Mouse (Mus musculus) cerebellum, adult 9-11 months (tissue): ENCODE measurements at regions not wholly inside any gene's neighbourhood (a gene's known extent, or its start where the extent isn't known, plus 50 kb on each side); places are given as distances from the start of the nearest gene placed in this dataset.
"Not testable (repeated sequence)": the region's sequence is repeated elsewhere in the genome, so short reads cannot be mapped to it uniquely, and the experiment has no call there.

Experiments
- DNase-seq: peaks from one replicate; pipeline ENCODE4 v3.0.0; 2022

DNA sequence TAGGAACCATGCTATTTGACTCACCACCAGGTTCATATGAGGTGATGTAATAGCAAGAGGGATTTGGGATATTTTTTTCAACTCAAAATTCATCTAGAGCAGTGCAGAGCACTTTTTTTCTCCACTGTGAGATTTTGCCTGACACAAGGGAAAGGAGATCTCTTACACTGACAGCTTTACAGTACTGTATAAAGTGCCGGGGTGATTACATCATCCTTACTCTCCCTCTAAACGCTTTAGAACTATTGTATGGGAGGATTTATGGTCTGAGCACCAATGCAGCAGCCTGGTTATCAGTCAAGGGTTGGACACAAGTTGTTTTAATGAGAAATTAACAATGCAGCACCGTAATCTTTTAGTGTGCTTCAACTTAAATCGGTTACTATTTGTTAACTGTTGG lies 196.5 kb downstream of the Bmp2 start:
- no peak for DNase-seq

DNA sequence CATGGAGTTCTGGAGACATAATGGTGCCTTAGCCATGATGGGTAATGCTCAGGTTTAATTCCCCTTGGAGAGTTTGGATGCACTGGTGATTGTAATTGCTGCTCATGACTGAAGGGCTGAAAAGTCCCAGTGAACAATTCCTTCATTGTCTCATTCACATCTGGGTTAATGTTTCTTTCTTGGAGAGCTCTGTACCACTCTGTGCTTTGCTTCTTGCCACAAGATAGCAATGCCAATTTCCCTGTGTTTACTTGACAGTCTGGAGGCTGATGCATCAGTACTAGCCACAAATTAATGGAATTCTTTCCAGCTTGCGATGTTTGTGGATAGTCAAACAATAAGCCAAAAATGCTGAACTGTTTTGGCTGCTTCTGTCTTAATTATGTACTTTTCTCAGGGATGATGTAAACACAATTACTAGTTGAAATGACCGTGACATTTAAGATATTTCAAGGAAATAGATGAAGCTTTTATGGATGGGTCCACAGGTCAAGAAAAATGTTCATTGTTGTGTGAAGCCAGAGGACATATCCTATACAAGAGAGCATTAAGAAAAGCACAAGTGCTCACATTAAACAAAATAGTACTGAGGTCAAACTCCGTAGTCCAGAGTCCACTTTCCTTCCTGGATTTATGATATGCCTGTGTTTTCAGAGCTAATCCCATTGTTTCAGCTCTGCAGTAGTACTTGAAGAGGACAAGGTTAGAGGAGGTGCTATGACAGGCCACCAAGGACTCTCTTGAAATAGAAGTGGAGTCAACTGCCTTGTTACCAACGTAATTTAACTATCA lies 198.1 kb downstream of the Bmp2 start:
- no peak for DNase-seq

DNA sequence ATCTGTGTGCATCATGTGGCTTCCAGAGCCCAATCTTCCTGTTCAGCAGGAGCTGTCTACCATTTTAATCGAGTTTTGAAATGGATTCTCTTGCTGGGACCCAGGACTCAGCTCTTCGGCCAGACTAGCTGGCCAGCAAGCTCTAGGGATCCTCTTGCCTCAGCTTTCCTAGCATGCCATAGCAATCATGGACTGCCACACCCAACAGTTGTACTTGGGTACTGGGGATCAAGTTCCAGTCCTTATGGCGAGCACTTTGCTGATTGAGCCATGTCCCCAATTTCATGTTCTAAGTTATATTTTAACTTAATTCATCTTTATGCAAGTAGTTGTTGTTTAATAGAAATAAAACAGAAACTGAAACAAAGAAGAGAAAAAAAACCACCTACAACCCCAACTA lies 202.1 kb downstream of the Bmp2 start:
- no peak for DNase-seq

DNA sequence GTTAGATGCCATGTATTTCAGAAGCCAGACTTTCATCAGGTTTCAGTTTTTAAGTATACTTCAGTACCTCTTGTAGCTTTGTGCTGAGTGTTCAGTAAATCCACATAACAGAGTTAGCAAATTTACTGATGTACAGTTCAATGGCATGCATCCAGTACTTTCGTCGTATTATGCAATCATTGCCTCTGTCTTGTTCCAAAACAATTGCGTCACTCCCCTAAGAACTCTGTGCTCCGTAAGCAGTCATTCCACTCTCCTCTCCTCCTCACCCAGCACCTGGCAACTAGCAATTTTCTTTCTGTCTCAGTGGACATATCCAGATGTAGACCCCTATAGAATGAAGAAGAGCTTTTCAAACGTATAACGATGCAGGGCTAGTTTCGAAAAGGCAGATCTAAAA lies 209.5 kb downstream of the Bmp2 start:
- no peak for DNase-seq

DNA sequence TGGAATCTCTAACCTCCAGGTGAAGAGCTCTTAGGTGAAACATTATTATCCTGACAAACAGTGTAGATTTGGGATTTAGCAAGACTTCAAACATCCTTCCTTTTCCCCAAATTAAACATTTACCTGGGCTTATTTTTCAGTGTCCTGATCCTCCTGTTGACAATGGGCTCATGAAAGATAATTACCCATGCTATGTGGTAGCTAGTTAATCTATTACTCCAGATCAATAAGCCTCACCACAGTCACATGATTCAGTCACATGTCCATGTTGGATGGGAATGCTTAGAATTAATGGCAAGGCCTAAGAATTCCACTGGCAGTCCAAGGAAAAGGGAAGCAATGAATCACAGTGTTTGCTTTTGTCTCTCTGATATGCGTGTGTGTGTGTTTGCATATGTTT lies 216.6 kb downstream of the Bmp2 start:
- DNase-seq, result no peak

DNA sequence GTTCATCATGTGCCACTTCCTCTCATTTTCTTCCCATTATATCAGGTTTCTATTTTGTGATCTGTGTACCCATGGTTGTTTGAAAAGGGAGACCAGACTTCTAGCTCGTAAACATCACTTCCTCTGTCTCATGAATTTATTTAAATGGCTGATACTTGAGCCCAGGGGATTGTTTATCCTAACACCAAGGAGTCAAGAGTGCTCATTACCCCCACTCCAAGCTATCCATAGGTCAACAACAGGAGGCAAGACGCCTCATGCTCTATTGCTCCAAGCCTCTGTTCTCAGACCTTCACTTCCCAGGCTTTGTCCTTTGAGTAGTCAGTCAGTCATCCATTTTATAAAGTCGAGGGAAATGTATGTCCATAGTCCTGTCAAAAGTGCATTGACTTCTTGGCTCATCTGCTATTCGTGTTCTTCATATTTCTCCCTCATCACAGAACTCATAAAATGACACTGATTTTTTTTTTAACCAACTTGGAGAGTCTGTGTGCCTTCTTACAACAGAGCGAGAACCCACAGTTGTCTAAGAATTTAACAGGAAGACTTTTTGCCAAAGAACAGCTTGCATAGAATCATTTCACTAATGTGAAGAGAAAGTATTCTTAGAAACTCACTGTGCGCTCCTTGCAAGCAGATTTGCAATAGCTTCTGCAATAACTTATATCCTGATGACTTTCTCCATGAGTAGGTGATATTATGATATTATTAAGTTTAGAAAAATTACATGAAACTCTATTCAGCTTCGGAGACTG lies 231.8 kb downstream of the Bmp2 start:
- no peak for DNase-seq

DNA sequence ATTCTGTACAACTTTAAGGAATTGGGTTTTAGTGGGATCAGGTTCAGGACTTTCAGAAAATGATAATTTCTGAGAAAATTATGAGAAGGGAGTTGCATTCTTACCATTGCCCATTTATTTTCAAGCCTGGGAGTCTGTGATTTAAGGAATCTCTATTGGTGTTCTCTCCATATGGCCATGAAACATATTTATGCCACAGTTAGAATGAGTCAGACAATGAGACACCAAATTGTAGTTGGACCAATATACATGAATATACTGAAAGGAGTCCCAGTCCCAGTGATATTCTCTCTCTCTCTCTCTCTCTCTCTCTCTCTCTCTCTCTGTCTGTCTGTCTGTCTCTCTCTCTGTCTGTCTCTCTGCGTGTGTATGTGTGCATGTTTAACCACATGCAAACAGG lies 239.1 kb downstream of the Bmp2 start:
- no peak for DNase-seq

DNA sequence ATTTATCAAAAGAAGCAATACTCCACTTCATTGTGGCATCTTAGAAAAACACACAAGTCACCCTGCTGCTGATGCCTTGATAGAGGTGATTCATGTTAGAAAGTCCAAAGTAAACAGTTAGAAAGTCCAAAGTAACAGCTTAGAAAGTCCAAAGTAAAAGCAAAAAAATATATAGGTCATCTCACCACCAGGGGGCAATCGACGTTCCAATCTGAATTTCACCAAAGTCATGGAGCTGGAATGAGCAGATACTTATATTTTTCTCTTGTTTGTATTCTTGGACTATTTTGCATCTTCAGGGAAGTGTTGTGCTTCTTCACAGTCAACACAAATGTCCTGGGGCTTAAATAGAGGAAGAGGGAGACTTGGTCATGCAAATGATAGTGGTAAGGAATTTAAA lies 241.3 kb downstream of the Bmp2 start:
- DNase-seq, result no peak

DNA sequence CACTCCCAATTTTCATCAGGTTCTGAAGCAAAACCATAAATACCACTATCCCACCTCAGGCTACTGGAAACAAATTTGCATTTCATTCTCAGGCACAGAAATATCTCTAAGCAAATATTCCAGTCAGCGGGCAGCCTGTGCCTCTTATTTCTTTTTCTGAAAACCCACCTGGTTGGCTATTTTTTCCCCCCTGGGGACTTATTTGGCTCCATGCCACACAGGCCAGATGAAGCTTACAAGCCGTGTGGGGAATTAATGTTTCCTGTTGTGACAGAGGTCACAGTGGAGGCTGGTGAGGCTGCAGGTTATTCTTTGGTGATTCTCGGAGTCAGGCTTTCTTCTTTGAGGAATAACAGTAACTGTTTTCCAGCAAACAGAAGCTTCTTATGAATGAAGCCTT lies 250.7 kb downstream of the Bmp2 start:
- no peak for DNase-seq

DNA sequence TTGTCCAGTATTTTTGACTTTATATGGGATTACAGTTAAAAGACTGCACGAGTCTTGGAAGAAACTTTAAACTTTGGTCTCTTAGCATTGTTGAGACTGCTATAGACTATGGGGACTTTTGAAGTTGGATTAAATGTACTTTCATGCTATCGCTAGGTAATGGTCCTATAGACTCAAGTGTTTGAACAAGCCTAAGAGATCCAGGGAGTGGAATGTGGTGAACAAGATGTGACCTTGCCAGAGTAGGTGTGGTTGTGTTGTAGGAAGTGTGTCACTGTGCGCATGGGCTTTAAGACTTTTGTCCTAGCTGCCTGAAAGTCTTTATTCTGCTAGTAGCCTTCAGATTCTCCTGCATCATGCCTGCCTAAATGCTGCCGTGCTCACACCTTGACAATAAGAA lies 269.5 kb downstream of the Bmp2 start:
- DNase-seq, result no peak

DNA sequence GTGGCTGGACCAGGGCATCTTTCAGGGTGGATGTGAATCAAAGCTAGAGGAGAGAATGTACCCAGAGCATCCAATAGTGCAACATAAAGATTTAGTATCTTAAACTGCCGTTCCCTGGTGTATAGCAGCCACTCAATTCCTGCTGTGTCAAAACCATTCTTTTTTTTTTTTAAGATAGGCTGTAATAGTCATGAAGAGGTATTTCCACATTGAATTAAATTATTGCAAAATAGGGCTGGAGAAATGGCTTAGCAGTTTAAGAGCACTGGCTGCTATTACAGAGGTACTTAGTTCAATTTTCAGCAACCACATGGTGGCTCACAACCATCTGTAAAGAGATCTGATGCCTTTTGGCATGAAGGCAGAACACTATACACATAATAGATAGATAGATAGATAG lies 277.4 kb downstream of the Bmp2 start:
- DNase-seq, result no peak

DNA sequence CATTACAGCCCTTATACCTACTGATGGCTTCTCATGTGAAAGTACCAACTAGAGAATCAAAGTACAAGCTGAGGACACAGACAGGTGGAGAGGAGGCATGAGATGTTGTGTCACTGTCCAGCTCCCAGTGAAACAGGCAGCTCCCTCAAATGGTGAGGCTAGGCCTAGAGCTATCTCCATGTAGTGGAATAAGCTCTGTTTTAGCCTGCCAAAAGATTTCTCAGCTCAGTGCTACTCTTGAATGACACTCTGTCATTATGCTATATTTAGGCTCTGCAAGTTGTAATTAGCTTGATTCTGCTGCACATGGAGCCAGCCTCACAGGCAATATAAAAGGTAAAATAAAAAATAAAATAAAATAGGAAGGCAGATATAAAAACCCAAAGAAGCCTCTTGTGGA lies 298.5 kb downstream of the Bmp2 start:
- DNase-seq, result no peak

DNA sequence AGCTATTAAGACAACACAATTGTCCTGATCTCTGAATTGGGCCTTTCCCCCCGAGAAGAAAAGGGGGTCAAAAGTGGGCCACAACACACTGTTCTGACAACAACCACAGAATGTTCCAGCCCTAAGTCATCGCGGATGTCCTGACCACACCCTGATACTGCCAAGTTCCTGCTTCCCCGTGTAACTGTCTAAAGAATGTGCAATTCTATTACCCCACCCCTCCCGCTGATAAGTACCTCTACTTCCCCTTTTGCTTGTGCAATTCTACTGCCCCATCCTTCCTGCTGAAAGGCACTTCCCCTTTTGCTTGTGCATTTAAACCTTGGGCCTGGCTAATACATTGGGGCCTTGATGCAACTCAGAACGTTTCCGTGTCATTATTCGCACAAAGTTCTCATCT lies 323.0 kb downstream of the Bmp2 start:
- not testable (repeated sequence) for DNase-seq

DNA sequence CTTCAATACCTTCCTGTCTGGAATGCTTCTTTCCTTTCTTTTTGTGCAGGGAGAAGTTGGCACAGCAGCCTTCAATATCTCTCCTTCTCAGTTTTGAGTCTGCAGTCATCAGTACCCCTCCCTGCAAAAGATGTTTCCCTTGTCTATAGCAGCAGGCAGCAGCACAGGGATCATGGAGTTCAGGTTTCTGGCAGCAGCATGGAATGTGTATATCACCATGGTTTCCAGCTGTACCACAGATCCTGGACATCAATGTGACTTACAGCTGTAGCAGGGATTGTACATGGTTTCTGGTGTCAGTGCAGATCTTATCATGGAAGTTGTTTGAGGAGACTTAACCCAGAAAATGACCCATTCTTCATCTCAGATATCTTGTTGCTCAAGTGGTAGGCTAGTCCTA lies 331.7 kb downstream of the Bmp2 start:
- DNase-seq, result no peak

DNA sequence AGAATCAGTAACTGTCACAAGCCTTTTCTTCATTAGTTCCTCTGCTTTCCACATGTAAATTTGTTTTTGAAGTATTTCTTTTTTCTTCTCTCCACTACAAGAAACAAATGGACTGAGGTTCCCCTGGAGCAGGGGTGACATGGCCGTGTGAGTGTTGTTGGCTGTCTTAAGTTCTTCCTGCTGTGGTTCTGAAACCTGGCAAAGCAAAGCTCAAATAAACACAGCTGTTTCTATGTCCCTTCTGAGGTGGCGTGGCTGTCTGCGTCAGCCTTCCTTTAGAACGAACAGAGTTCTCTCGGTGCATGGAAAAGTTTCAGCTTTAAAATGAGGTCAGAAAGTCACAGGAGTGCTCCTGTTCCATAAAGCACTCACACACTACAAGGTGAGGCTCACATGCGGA lies 354.3 kb downstream of the Bmp2 start:
- no peak for DNase-seq
